Mouse (Mus musculus) kidney, adult 18-20 months (tissue): ENCODE data around the gene Unc13d.
"Not testable (repeated sequence)": the region's sequence is repeated elsewhere in the genome, so short reads cannot be mapped to it uniquely, and the experiment has no call there.

Experiments used
- DNase-seq: peaks from one replicate; pipeline ENCODE4 v3.0.0; 2021

Unc13d gene

DNA sequence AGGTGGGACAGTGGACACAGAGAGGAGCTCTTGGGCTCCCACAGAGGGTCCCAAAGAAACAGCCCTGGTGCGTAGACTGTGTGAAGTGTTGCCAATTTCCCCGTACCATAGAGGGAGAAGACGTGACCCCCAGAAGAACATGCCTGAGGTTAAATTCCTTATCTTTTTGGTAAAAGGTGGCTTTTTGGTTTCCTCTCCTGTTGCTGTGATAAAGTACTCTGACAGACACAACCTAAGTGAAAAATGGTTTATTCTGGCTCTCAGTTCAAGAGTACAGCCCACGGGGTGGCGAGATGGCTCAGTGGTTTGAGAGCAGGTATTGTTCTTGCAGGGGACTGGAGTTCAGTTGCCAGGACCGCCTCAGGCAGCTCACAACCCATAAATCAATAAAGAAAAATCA lies 21.7 kb upstream of the Unc13d start:
- no peak for DNase-seq

DNA sequence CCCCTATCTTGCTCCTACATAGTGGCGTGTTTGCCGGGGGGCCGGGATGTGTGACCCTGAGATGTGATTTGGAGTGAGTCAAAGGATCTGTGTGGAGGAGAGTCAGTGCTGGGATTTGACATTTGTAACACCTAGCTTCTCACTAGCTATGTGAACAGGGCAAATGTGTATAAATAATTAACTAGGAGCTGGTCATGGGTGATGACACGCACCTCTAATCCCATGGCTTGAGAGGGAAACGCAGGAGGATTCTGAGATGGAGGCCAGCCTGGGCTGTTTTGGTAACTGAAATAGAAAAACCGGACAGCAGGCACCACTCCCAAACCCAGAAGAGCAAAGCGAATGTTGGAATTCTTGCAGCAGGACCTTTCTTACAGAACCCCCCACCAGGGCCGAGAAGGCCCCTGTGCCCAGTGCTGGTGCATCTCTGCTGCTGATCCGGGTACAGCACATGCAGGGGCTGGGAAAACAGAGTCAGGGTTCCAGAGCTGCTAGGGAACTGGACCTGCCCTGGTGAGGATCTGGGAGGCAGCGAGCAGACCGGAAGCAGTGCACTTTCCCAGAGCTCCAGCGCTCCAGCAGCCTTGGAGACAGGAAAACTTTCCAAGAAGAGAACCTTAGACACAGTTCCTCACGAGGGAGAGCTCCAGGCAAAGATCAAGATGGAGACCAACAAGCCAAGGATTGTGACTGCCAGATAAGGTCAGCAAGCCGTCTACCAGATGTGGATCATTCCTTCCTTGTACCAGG lies 21.1 kb upstream of the Unc13d start:
- DNase-seq = peak; percentile 71

DNA sequence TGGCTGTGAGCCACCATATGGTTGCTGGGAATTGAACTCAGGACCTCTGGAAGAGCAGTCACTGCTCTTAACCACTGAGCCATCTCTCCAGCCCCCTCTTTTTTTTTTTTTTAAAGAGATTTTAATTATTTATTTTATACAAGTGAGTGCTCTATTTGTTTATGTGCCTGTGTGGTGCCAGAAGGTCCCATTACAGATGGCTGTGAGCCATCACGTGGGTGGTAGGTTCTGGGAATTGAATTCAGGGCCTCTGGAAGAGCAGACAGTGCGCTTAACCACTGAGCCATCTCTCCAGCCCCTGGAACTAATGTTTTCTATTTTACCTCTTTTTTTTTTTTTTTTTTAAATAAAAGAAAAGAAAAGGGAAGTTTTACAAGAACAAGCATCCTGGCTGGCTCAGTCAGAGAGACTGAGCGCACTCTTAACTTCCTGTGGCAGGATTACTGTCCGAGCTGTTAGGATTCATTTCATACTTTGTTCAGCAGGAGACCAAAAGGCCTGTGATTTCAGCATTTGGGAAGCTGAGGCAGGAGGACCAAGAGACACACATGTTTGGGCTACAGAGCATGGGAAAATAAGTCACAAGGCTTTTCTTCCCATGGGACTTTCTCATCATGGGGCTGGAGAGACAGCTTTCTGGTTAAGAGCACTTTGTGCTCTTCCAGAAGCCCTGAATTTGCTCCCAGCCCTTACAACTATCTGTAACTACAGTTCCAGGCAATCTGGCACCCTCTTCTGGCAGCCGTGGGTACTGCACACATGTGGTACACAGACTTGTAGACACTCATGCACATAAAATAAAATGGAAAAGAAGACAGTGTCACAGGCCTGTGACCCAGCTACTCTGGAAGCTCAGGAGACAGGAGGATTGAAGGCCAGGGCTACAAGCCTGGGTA lies 18.7 kb upstream of the Unc13d start:
- peak; percentile 33 for DNase-seq

DNA sequence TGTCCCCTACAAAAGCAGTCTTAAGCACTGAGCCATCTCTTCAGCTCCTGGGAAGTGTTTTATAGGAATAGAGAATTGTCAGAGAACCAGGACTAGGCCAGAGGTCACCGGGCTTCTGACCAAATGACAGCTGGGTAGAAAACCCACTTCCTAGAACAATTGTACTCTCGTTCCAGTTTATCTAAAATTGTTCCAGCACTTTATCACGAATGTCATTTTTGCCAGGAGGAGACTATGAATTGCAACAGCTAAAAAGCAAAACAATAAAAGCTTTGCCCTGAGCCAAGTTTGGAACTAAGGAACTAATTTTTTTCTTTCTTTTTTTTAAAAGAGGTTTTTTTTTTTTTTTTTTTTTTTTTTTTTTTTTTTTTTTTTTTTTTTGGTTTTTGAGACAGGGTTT lies 17.8 kb upstream of the Unc13d start:
- DNase-seq = peak; percentile 69

DNA sequence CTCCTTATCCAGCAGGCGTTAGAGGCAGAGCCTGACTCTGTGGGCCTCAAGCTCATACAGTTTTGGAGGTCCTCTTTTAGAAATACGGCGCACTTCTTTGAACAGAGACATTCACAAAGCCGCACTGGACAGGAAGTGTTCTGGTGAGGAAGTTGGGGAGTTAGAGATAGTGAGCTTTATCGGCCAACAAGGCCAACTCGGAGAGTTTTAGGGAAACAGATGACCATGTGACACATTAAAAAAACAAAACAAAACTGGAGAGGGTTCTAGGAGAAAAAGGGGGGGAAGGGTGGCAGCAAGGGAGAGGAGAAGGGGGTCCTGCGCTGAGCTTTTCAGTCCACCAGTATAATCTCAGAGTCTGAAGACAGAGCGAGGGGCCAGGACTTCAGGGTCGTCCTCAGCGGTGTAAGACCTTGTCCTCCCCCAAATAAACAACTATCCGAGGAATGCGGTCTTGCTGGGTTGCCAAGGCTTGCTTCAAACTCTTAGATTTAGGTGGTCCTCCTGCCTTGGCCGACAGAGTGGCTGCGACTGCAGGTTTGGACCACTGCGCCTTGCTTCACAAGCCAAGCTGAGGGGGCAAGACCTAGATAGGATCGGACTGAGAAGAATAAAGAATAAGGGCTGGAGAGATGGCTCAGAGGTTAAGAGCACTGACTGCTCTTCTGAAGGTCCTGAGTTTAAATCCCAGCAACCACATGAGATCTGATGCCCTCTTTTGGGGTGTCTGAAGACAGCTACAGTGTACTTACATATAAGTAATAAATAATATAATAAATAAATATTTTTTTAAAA lies 16.2 kb upstream of the Unc13d start:
- peak; percentile 25 for DNase-seq

DNA sequence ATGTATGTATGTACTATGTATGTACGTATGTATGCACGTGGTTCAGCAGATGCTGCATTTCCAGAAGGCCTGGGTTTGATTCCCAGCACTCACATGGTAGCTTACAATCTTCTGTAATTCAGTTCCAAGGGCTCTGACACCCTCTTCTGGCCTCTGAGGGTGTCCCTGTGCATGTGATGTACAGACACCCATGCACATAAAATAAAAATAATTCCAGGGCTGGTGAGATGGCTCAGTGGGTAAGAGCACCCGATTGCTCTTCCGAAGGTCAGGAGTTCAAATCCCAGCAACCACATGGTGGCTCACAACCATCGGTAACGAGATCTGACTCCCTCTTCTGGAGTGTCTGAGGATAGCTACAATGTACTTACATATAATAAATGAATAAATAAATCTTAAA lies 15.2 kb upstream of the Unc13d start:
- not testable (repeated sequence) for DNase-seq

DNA sequence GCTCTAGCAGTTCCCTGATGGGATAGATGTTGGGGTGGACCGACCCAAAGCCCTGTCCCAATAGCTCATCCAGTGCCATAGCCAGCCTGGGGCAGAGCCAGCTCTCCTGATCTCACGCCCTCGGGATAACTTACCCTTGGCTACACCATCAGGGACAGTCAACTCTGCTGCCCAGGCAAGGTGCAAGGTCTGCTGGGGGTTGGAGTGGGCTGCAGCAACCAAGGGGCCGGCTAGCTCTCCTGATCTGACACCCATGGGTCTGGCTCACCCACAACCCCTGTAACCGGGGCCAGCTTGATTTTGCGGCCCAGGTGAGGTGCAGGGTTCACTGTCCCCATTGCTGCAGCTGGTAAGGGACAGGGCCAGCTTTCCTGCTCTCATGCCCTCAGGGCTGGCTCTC lies 13.8 kb upstream of the Unc13d start:
- DNase-seq = no peak

DNA sequence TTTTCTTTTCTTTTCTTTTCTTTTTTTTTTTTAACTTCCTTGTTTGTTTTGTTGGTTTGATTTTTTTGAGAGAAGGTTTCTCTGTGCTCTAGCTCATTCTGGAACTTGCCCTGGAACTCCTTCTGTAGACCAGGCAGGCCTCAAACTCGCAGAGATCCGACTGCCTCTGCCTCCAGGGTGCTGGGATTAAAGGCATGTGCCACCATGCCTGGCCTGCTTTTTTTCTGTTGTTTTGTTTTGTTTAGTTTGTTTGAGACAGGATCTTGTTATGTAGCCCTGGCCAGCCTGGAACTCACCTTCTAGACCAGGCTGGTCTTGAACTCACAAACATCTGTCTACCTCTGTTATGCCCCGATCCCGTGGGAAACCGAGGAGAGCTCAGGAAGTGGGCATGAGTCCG lies 11.8 kb upstream of the Unc13d start:
- DNase-seq = no peak

DNA sequence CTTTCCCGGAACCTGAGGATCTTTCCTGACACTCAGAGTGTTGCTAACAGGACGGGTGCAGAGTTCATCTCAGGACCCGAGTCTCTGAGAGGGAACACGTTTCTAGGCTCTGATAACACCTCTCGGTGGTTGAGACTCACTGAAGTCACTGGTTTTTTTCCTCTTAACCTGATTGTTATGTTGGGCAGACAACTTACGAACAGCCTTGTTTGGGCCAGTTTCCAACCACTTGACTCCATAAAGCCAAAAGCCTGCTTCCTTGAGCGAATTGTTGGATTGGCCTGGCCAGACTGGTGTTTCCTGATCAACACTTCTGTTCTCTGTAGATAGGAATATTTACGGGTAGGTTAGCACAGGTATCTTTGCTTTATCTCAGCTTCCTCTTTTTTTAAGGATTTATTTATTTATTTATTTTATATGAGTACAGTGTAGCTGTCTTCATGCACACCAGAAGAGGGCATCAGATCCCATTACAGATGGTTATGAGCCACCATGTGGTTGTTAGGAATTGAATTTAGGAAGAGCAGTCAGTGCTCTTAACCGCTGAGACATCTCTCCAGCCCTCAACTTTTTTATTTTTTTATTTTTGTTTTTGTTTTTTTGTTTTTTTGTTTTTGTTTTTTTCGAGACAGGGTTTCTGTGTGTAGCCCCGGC lies 11.1 kb upstream of the Unc13d start:
- DNase-seq = peak; percentile 41

DNA sequence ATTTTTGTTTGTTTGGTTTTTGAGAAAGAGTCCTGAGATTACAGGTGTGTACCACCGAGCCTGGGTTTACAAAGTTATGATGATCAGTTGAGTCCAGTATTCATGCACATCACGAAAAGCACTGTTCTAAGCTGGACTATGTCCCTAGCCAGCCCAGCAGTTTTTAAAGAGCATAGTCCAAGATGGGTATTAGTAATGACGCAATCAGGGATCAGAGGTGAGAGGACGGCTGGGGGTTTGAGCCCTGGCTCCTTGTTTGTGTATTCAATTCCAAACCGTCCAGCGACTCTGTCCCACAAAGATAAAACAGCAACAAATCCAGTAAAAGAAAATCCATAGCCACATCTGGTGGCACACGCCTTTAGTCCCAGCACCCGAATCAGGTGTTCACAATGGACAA lies 10.4 kb upstream of the Unc13d start:
- DNase-seq = peak; percentile 48

DNA sequence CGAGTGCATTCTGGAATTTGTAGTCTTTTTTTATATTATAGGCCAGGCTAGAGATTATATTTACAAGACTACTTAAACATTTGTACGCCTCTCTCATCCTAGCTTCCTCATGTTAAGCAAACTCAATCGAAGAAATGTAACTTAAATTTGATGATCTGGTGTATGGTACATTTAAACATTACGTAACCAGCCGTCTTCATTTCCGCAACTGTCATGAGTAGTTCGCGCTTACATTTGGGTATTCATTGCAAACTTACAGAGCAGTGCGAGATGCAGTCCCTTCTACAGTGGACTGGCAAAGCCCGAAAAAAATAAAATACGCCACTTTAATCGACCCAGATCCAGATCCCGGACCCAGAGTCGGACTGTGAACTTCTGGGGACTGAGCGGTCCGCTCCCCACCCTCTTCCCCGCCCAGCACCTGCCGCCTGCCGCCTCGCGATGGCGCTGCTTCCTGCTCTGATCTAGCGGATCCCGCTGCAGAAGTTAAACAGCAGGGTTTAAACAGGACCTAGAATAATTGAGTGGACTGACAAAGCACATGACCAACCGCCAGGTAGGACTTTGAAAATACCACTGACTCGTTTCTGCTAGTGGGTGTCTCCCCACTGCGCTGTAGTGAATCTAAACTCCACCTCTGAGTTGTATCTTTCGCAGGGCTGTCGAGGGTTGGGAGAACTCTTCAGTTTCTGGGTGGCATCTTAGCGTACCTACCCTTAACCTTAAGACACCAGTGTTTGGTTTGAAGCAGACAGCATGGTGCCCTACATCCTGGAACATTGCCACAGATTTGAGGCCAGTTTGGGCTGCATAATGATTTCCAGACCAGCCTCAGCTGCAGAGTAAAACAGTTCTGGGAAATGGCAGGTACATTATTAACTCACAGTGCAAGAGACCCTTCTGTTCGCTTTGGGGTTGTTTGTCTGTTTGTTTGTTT lies 9.7 kb upstream of the Unc13d start:
- DNase-seq = peak; percentile 94

DNA sequence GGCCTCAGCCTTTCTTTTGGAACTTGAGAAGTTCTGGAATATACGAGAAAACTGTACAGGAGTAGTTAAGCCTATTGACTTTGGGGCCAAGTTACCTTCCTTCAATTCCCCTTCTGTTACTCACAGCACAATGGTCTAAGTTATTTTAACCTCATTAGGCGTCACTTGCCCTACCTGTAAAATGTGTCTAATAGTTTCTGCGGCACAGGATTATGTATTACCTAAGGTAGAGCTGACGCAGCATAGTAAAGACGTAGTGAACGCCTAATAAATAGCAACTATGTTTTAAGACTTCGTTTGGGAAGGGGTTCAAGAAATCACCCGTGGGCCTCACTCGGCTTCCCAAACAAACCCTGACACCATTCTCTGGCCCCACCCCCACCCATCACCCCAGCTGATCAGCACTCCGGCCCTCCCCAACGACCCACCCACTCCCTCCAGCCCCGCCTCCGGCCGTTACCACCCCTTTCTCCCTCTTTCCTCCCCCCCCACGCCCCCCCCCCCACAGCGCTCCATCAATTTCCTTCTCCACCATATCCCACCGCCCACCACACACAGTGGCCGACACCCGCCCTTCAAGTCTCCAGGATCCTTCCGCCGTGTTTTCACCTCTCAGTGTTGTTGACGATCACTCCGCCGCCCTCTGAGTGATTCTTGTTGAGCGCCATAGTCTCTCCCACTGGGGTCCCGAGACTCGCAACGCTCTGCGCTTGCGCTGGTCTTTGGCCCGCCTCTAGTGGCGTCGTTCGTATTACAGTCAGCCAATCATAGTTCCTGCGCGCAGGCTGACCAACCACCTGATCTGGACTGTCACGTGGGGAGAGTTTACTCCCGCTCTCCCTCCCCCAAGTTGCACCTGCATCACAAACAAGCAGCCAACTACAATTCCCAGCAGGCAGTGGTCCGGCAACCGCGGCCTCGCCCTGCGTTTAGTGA lies 8.8 kb upstream of the Unc13d start, which contains the start of gene Wbp2:
Gene Wbp2, minus strand, starts transcription at position 738 of the 936 bp plus-strand sequence.
- DNase-seq = peak; percentile 97

DNA sequence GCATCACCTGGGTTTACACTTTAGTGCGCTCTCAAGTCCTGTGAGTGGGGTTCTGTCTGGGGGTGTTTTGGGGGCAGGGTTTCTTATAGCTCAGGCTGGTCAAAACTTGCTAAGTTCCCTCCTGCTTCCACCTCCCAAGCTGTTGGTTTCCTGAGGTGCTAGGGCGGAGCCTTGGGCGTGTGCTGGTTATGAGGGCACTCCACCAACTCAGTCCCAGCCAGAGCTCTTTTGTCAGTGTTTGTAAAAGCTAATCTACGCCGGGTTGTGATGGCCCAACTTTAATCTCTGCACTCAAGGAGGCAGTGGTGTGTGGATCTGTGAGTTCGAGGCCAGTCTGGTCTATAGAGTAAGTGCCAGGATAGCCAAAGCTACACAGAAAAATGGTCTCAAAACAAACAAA lies 6.4 kb upstream of the Unc13d start:
- DNase-seq = no peak

DNA sequence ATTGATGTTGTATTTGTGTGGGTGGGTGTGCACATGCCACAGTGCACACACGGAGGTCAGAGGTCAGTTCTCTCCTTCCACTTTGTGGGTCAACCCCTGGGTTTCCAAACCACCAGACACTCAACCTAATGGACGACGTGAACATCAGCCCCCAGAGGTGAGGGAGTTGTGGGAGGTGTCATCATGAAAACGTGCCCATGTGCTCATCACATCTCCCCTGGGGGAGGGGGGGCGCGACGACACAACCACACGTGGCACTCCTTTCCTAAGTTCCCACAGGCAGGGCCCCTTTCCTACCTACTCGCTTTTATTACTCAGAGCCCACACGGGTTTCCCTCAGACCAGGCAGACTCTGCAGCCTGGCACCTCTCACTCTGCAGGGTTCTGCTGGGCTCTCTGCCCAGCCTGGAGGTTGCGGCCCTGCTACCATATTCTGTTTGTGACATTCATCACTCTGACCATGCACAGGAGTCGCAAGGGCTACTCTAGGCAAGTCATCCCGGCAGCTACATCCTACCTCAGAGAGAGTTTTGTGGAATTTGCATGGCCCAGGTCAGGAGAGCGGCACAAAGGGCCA lies 5.4 kb upstream of the Unc13d start:
- DNase-seq = no peak

DNA sequence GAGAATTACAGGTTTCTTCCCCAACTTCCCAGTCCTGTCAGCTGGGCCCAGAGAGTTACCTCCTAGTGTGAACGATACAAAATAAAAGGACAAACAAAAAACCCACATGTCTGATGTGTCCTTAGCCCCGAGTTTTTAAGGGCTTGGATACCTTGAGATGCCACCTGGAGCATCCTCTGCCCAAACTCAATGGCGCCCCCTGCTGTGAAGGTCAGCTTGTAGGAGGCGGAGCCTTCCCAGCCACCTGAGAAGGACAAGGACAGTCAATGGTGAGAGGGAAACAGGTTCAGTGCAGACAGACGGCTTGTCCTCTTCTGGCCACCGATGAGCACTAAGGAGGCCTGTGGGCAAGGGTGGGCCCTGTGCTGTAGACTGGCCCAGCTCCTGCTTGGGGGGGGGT lies 3.3 kb upstream of the Unc13d start:
- peak; percentile 63 for DNase-seq

DNA sequence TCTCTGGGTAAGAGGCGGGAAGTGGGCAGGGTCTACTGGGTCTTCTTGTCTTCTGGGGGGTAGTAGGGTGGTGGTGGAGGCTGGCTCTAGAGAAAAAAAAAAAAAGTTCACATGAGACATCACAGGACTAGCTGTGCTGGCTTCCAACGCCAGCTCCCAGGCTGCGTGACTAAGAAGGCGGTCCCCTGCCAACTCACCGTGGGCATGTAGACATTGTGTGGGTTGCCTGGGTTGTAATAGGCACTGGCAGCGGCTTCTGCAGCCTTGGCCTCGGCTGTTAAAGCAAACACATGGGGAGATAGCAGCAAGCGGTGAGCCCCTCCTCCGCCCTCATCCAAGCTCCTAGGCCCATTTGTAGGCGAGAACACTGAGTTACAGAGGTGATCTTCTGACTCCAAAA lies 1.8 kb upstream of the Unc13d start:
- DNase-seq = no peak

DNA sequence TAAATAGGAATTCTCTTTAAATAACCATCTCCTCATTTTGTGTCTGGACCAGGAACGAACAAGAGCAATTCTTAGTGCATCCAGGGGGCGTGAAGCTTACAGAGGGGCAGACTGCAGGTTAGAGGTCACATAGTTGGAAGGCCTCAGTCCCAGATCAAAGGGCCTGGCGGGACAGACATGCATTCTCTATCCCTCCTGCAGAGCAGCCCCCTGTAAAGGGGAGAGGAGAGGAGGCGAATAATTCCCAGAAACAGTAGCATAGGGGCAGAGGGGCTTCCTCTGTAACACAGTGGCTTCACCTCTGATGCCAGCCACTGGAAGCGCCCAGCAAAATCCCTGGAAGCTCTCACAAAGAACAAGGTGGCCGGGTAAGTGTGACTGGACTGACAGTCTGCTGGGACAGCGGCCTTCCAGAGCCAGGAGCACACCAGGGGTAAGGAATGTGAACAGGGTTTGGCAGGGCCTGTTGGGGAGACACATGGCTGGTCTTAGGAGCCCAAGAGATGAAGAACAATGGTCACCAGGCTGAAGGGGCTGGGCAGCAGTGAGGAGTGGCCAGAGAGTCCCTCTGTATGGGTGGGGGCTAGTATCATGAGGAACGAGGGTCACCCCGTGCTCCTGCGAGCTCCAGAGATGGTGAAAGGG lies 1.0 kb upstream of the Unc13d start:
- no peak for DNase-seq

DNA sequence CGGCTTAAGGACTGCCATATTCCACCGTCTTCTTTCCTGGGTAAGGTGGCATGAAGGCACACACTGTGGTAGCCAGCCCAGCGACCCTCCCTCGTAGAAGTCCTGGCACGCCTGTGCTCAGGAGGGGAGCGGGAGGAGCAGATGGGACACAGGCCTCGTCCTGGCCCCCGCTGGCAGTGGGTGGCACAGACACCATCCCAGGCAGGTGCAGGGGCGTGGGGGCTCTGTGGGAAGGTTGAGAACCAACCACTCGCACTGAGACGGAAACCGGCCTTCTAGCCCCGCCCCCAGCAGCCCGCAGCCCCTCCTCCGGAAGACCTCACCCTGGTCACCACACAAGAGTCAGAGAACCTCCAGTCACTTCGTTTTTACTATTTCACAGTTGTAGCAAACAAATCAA lies 460 bp upstream of the Unc13d start:
- peak; percentile 33 for DNase-seq

DNA sequence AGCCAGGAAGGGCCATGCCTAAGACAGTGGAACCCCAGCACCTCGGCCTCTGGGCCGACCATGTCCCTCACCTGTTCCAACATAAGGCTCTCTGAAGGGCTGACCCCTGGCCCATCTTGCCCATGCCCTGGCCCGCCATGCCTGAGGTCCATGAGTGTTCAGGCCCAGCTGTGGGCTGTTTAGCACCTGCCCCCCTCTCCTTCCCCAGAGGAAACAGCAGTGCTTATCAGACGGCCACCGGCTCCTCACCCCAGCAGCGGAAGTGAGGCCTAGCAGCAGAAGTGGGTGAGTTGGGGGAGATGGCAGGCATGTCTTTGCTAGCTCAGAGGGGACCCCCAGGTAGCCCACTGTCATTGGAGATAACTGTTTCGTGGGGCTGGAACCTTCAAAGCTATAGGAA lies 925 bp downstream of the Unc13d start:
- DNase-seq = no peak

DNA sequence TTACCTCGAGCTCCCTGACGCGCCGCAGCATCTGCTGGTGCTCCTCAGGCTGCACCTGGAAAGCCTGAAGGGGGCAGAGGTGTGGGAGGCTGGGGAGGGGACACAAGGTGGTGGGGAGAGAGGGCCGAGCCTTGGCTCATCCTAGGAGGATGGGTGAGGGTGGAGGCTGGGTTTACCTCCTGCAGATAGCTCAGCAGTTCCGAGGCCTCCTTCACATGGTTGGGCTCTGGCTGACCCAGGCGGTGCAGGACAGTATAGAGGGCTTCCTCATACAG lies 1.6 kb downstream of the Unc13d start:
- DNase-seq = no peak
